ENCODE assay signal across 30 mouse cellular contexts in the genomic region with DNA sequence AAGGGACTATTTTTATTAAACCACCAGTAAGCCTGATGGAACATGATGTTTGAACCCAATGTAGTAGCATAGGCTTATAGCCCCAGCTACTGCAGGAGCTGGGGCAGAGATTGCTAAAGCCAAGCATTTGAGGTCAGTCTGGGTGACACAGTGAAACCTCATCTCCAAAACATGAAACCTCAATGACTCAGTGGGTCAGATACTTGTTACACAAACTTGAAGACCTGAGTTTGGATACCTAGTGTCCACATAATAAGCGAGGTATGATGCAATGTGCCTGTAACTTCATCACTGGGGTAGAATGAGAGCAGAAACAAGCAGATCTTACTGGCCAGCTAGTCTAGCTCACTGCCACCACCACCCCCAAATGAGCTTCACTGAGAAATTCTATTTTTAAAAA.
A peak's percentile ranks its signal among the peaks of the same experiment; 100 is the strongest.
DNase-seq lines count a peak whose midpoint lies in the region; ATAC-seq and TF ChIP-seq lines count a peak whose summit lies in the region.
"Had no signal": no experiment of that assay in that cellular context is flagged by ENCODE, and none has a peak within 500 bp of the region (broad histone marks: within the 10 kb centered on the region; RNA-seq: fewer than 3 reads in every experiment).

No protein-coding gene starts in this region.

- ATAC-seq in granulocyte monocyte progenitor cell, adult 5-6 weeks (replicated peaks; ENCODE audit: poor library complexity, severe bottlenecking) = peak; percentile 86
- no peak for ATAC-seq in midbrain, embryonic 11.5 days (ENCODE audit: low FRiP score)
- no peak for ATAC-seq in heart, embryonic 12.5 days (ENCODE audit: insufficient number of reproducible peaks, low FRiP score)
- ATAC-seq: activated CD4-positive, CD25-positive, alpha-beta regulatory T cell, adult 4 months; forebrain, embryonic 14.5 days; forebrain, postnatal 0 days; intestine, embryonic 15.5 days had no signal

- no peaks in the 10 kb centered on the region for H3K36me3 ChIP-seq in myocyte (ENCODE audit: control insufficient read depth, insufficient read depth)
- H3K36me3 ChIP-seq in midbrain, embryonic 11.5 days (ENCODE audit: control insufficient read depth, insufficient read depth, low read length) = no peaks in the 10 kb centered on the region
- H3K36me3 ChIP-seq in heart, embryonic 12.5 days = no peaks in the 10 kb centered on the region
- H3K36me3 ChIP-seq: embryonic facial prominence, embryonic 10.5 days; embryonic facial prominence, embryonic 13.5 days; G1E; heart, embryonic 10.5 days; hindbrain, embryonic 12.5 days; hindbrain, embryonic 15.5 days; intestine, embryonic 15.5 days had no signal

- no peak overlapping the region for H3K4me3 ChIP-seq in myocyte
- no peak overlapping the region for H3K4me3 ChIP-seq in midbrain, embryonic 11.5 days (ENCODE audit: low read depth, low read length)
- no peak overlapping the region for H3K4me3 ChIP-seq in heart, embryonic 12.5 days
- H3K4me3 ChIP-seq: embryonic facial prominence, embryonic 10.5 days; embryonic facial prominence, embryonic 13.5 days; erythroblast, embryonic 14.5 days; gastrocnemius, adult 2 months; heart, adult 2 months; heart, embryonic 10.5 days; hindbrain, embryonic 12.5 days; hindbrain, embryonic 15.5 days; intestine, embryonic 15.5 days had no signal

- DNase-seq in 3T3-L1 (ENCODE audit: low read depth, low spot score) (peak; percentile 43), NIH3T3 (ENCODE audit: low read depth) (peak; percentile 3)
- DNase-seq in heart, adult 11 months = no peak
- DNase-seq in midbrain, embryonic 11.5 days (ENCODE audit: low spot score, missing footprints) = no peak
- DNase-seq: adrenal gland, postnatal 10 days; adrenal gland, postnatal 36 days; B cell, adult 2 months; cerebellum, adult 18-20 months; cerebellum, adult 9-10 months; cerebellum, postnatal 14 days; embryo, embryonic 11 days; forebrain, postnatal 0 days; gastrocnemius, adult 2 months; gastrocnemius, postnatal 14 days; heart, adult 2 months; kidney, adult 11 months had no signal

- no peaks in the 10 kb centered on the region for H3K4me1 ChIP-seq in midbrain, embryonic 11.5 days (ENCODE audit: control insufficient read depth, insufficient read depth, low read length)
- no peaks in the 10 kb centered on the region for H3K4me1 ChIP-seq in heart, embryonic 12.5 days (replicated peaks)
- H3K4me1 ChIP-seq: embryonic facial prominence, embryonic 10.5 days; embryonic facial prominence, embryonic 13.5 days; heart, embryonic 10.5 days; hindbrain, embryonic 12.5 days; hindbrain, embryonic 15.5 days; intestine, embryonic 15.5 days had no signal

- H3K79me2 ChIP-seq in myocyte (ENCODE audit: control insufficient read depth, insufficient read depth) = no peaks in the 10 kb centered on the region

- H3K27ac ChIP-seq in midbrain, embryonic 11.5 days (ENCODE audit: low read depth, low read length) = no peak overlapping the region
- H3K27ac ChIP-seq in heart, embryonic 12.5 days (ENCODE audit: poor library complexity, severe bottlenecking) = no peak overlapping the region
- H3K27ac ChIP-seq: embryonic facial prominence, embryonic 10.5 days; embryonic facial prominence, embryonic 13.5 days; gastrocnemius, adult 2 months; heart, adult 2 months; heart, embryonic 10.5 days; hindbrain, embryonic 12.5 days; hindbrain, embryonic 15.5 days; intestine, embryonic 15.5 days had no signal

- WGBS in midbrain, embryonic 11.5 days = 79% methylated on average over 1 of the region's 1 CpGs
- 62% methylated on average over 1 of the region's 1 CpGs for WGBS in heart, embryonic 12.5 days

- no peaks in the 10 kb centered on the region for H3K27me3 ChIP-seq in myocyte (ENCODE audit: control insufficient read depth, insufficient read depth, insufficient read length)
- no peaks in the 10 kb centered on the region for H3K27me3 ChIP-seq in midbrain, embryonic 11.5 days (ENCODE audit: control insufficient read depth, insufficient read depth, low read length)
- H3K27me3 ChIP-seq in heart, embryonic 12.5 days (replicated peaks) = no peaks in the 10 kb centered on the region
- H3K27me3 ChIP-seq: CH12.LX; embryonic facial prominence, embryonic 13.5 days; hindbrain, embryonic 12.5 days; hindbrain, embryonic 15.5 days; intestine, embryonic 15.5 days had no signal

- no peak overlapping the region for H3ac ChIP-seq in myocyte (ENCODE audit: control insufficient read depth, insufficient read length)

- no peak overlapping the region for H3K9ac ChIP-seq in midbrain, embryonic 11.5 days (ENCODE audit: low read length)
- H3K9ac ChIP-seq in heart, embryonic 12.5 days = no peak overlapping the region
- H3K9ac ChIP-seq: embryonic facial prominence, embryonic 13.5 days; forebrain, postnatal 0 days; hindbrain, embryonic 12.5 days; hindbrain, embryonic 15.5 days; intestine, embryonic 15.5 days had no signal

- no peaks in the 10 kb centered on the region for H3K9me3 ChIP-seq in midbrain, embryonic 11.5 days (ENCODE audit: control insufficient read depth, low read length)
- H3K9me3 ChIP-seq in heart, embryonic 12.5 days (replicated peaks) = no peaks in the 10 kb centered on the region
- H3K9me3 ChIP-seq: embryonic facial prominence, embryonic 10.5 days; embryonic facial prominence, embryonic 13.5 days; G1E; heart, embryonic 10.5 days; hindbrain, embryonic 12.5 days; hindbrain, embryonic 15.5 days; intestine, embryonic 15.5 days had no signal

- no peak overlapping the region for H3K4me2 ChIP-seq in myocyte (ENCODE audit: low read depth)
- no peak overlapping the region for H3K4me2 ChIP-seq in midbrain, embryonic 11.5 days
- no peak overlapping the region for H3K4me2 ChIP-seq in heart, embryonic 12.5 days
- H3K4me2 ChIP-seq: embryonic facial prominence, embryonic 13.5 days; hindbrain, embryonic 12.5 days; hindbrain, embryonic 15.5 days; intestine, embryonic 15.5 days had no signal

- TF ChIP-seq POLR2A in myocyte (IDR thresholded peaks at IDR 0.05; ENCODE audit: insufficient read length, low read depth) = no peak

TF ChIP-seq in myocyte, 11 proteins besides CTCF, POLR2A, EP300 and RAD21:
- TF ChIP-seq TCF12 (IDR thresholded peaks at IDR 0.05; ENCODE audit: insufficient read depth, poor library complexity, severe bottlenecking) = no peak
- TF ChIP-seq USF1 (IDR thresholded peaks at IDR 0.05; ENCODE audit: low read depth) = no peak
- TF ChIP-seq REST (IDR thresholded peaks at IDR 0.05; ENCODE audit: insufficient read depth, insufficient read length) = no peak
- no peak for TF ChIP-seq MAX (IDR thresholded peaks at IDR 0.05; ENCODE audit: low read depth)
- TF ChIP-seq TCF3 (IDR thresholded peaks at IDR 0.05; ENCODE audit: insufficient read length, low read depth) = no peak
- no peak for TF ChIP-seq POLR2AphosphoS2 (IDR thresholded peaks at IDR 0.05; ENCODE audit: insufficient read length, low read depth)
- TF ChIP-seq CEBPB (IDR thresholded peaks at IDR 0.05; ENCODE audit: insufficient read depth, poor library complexity, severe bottlenecking) = peak; percentile 82

Comparison
In these comparisons a context has a peak if more than half of its experiments do, and no peak if none do; other contexts are left out.
1. DNase-seq: peak in 3T3-L1 (single experiment) and NIH3T3 (single experiment); none in heart, adult 11 months (single experiment) and midbrain, embryonic 11.5 days (single experiment).